Mouse (Mus musculus): ENCODE results near the gene Hemgn. TPM values are rescaled to one million over a fixed set of nuclear protein-coding genes. Genes with fewer than 3 reads are reported as not detected.

Gene Hemgn
- polyA plus RNA-seq, 1 experiment = not detected

DNA sequence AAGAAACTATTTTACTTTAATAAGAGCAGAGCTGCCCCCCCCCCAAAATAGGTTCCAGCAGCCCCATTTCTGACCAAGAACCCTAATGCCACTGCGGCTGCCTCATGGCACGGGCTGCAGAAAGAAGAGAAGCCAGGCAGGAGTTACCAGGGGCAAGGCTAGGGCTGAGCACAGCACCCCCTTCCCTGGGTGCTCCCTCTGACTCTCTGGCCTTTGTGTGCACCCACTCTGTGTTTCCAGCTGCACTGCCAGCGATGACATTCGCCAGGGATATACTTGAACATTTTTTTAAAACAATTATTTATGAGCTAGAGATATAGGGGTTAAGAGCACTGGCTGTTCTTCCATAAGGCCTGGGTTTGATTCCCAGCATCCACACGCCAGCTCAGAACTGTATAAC, 63.8 kb downstream of the Hemgn start:
- no peak overlapping the region for H3ac ChIP-seq (ENCODE audit: control insufficient read depth, insufficient read length, low read depth)
- H3K79me2 ChIP-seq (ENCODE audit: control insufficient read depth, insufficient read depth) = no peaks in the 10 kb centered on the region
- H3K27me3 ChIP-seq (ENCODE audit: control insufficient read depth, insufficient read depth, insufficient read length) = peaks cover 29% of the 10 kb centered on the region
- TF ChIP-seq MYOG (IDR thresholded peaks at IDR 0.05; ENCODE audit: control insufficient read depth, extremely low read depth, insufficient read length) (no peak), FOSL1 (IDR thresholded peaks at IDR 0.05; ENCODE audit: insufficient read depth, low read length, poor library complexity, severe bottlenecking) (no peak)
- no peaks in the 10 kb centered on the region for H3K79me3 ChIP-seq (ENCODE audit: low read depth)
- H3K4me3 ChIP-seq (ENCODE audit: insufficient read depth, poor library complexity, severe bottlenecking) = no peak overlapping the region
- H3K36me3 ChIP-seq (ENCODE audit: control insufficient read depth, insufficient read depth) = no peaks in the 10 kb centered on the region

- no peaks in the 10 kb centered on the region for H3K79me2 ChIP-seq (ENCODE audit: control insufficient read depth, insufficient read depth)
- H3K27me3 ChIP-seq (ENCODE audit: control insufficient read depth, insufficient read depth, insufficient read length) = peaks cover 30% of the 10 kb centered on the region
- H3K79me3 ChIP-seq (ENCODE audit: low read depth) = no peaks in the 10 kb centered on the region
- TF ChIP-seq MAX (IDR thresholded peaks at IDR 0.05) (no peak), MYOD1 (IDR thresholded peaks at IDR 0.05; ENCODE audit: control insufficient read depth, insufficient read length, low read depth) (no peak), FOSL1 (IDR thresholded peaks at IDR 0.05; ENCODE audit: insufficient read depth, low read length, poor library complexity, severe bottlenecking) (no peak), USF1 (IDR thresholded peaks at IDR 0.05; ENCODE audit: low read depth) (no peak), MYOG (IDR thresholded peaks at IDR 0.05; ENCODE audit: control insufficient read depth, extremely low read depth, insufficient read length) (no peak), CTCF (IDR thresholded peaks at IDR 0.05; ENCODE audit: control insufficient read depth, insufficient read depth, insufficient read length) (no peak), CEBPB (IDR thresholded peaks at IDR 0.05; ENCODE audit: low read depth) (no peak)
- H3K4me3 ChIP-seq (ENCODE audit: insufficient read depth, poor library complexity, severe bottlenecking) = no peak overlapping the region
- H3ac ChIP-seq (ENCODE audit: control insufficient read depth, insufficient read length, low read depth) = no peak overlapping the region
- no peaks in the 10 kb centered on the region for H3K36me3 ChIP-seq (ENCODE audit: control insufficient read depth, insufficient read depth)
Measured at GRCm38 (mm10) chr4:46348897-46349296, 64.4 kb downstream of the Hemgn start.

- no peaks in the 10 kb centered on the region for H3K79me3 ChIP-seq (ENCODE audit: low read depth)
- no peak for TF ChIP-seq MAX (IDR thresholded peaks at IDR 0.05)
- peaks cover 35% of the 10 kb centered on the region for H3K27me3 ChIP-seq (ENCODE audit: control insufficient read depth, insufficient read depth, insufficient read length)
- H3K79me2 ChIP-seq (ENCODE audit: control insufficient read depth, insufficient read depth) = no peaks in the 10 kb centered on the region
- no peak overlapping the region for H3K4me3 ChIP-seq (ENCODE audit: insufficient read depth, poor library complexity, severe bottlenecking)
- no peak overlapping the region for H3ac ChIP-seq (ENCODE audit: control insufficient read depth, insufficient read length, low read depth)
- H3K36me3 ChIP-seq (ENCODE audit: control insufficient read depth, insufficient read depth) = no peaks in the 10 kb centered on the region
Measured at GRCm38 (mm10) chr4:46347580-46348515, 65.5 kb downstream of the Hemgn start.

DNA sequence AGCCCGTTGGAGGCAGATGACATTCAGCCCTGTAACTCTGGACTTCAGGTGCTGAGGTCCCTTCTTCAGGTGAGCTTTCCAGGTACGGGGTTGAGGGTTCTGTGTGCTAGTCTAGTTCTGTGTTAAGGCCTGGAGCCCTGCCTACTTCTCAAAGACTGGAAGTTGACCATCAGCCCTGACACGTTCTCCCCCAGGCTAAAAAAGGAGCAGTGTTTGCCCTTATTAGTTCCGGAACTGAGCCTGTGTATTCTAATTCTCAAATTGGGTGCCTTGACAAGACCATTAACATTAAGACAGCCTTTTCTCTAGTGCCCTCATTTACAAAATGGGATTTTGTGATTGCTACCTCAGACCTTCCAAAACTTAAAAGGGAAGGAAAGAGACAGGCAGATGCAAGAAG, 66.2 kb downstream of the Hemgn start:
- Histone ChIP-seq H3K36me3 (ENCODE audit: control insufficient read depth, insufficient read depth) (no peaks in the 10 kb centered on the region), H3K4me3 (ENCODE audit: insufficient read depth, poor library complexity, severe bottlenecking) (no peak overlapping the region), H3K79me2 (ENCODE audit: control insufficient read depth, insufficient read depth) (no peaks in the 10 kb centered on the region), H3K79me3 (ENCODE audit: low read depth) (no peaks in the 10 kb centered on the region), H3K27me3 (ENCODE audit: control insufficient read depth, insufficient read depth, insufficient read length) (peaks cover 42% of the 10 kb centered on the region), H3ac (ENCODE audit: control insufficient read depth, insufficient read length, low read depth) (no peak overlapping the region)
- TF ChIP-seq MAX (IDR thresholded peaks at IDR 0.05) (no peak), CEBPB (IDR thresholded peaks at IDR 0.05; ENCODE audit: low read depth) (no peak), CTCF (IDR thresholded peaks at IDR 0.05; ENCODE audit: control insufficient read depth, insufficient read depth, insufficient read length) (no peak), FOSL1 (IDR thresholded peaks at IDR 0.05; ENCODE audit: insufficient read depth, low read length, poor library complexity, severe bottlenecking) (no peak), USF1 (IDR thresholded peaks at IDR 0.05; ENCODE audit: low read depth) (no peak), MYOG (IDR thresholded peaks at IDR 0.05; ENCODE audit: control insufficient read depth, extremely low read depth, insufficient read length) (no peak), MYOD1 (IDR thresholded peaks at IDR 0.05; ENCODE audit: control insufficient read depth, insufficient read length, low read depth) (no peak)

DNA sequence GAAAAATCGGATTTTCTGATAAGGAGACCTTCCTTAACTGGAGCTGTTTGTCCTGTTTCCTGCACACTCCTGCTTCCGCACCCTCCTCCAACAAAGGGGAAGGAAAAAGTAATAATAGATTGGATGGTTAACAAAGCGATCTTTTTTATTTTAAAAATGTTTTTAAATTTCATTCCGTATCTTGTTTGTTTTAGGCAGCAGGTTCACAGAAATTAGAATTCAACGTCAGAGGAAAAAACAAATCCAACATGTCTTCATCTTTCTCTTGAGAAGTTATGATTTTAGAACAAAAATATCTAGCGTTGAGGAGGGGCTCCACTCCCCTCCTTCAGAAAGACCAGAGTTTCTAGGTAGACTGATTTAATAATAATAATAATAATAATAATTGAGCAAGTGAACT, 67.1 kb downstream of the Hemgn start:
- Histone ChIP-seq H3K4me3 (ENCODE audit: insufficient read depth, poor library complexity, severe bottlenecking) (no peak overlapping the region), H3K79me3 (ENCODE audit: low read depth) (no peaks in the 10 kb centered on the region), H3K36me3 (ENCODE audit: control insufficient read depth, insufficient read depth) (no peaks in the 10 kb centered on the region), H3ac (ENCODE audit: control insufficient read depth, insufficient read length, low read depth) (no peak overlapping the region), H3K79me2 (ENCODE audit: control insufficient read depth, insufficient read depth) (no peaks in the 10 kb centered on the region), H3K27me3 (ENCODE audit: control insufficient read depth, insufficient read depth, insufficient read length) (peaks cover 42% of the 10 kb centered on the region)
- TF ChIP-seq MYOD1 (IDR thresholded peaks at IDR 0.05; ENCODE audit: control insufficient read depth, insufficient read length, low read depth) (no peak), CEBPB (IDR thresholded peaks at IDR 0.05; ENCODE audit: low read depth) (no peak), MAX (IDR thresholded peaks at IDR 0.05) (no peak), CTCF (IDR thresholded peaks at IDR 0.05; ENCODE audit: control insufficient read depth, insufficient read depth, insufficient read length) (no peak), USF1 (IDR thresholded peaks at IDR 0.05; ENCODE audit: low read depth) (no peak), MYOG (IDR thresholded peaks at IDR 0.05; ENCODE audit: control insufficient read depth, extremely low read depth, insufficient read length) (no peak), FOSL1 (IDR thresholded peaks at IDR 0.05; ENCODE audit: insufficient read depth, low read length, poor library complexity, severe bottlenecking) (no peak)

DNA sequence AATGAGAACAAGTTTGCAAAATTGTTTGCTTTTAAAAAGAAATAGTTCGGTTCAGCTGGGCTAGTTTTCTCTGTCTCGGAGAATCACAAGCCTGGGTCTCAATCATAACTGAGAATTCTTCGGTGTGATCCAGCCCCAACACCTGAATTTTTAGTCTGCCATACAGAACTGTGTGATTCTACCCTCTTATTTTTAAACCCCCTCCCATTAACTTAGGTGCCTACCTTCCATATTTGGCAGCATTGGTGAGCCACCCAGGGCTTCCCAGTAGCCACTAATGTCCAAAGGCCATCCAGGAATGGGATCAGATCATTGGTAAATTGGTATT, 67.6 kb downstream of the Hemgn start:
- Histone ChIP-seq H3K4me3 (ENCODE audit: insufficient read depth, poor library complexity, severe bottlenecking) (no peak overlapping the region), H3K36me3 (ENCODE audit: control insufficient read depth, insufficient read depth) (no peaks in the 10 kb centered on the region), H3K27me3 (ENCODE audit: control insufficient read depth, insufficient read depth, insufficient read length) (peaks cover 41% of the 10 kb centered on the region), H3K79me3 (ENCODE audit: low read depth) (no peaks in the 10 kb centered on the region), H3ac (ENCODE audit: control insufficient read depth, insufficient read length, low read depth) (no peak overlapping the region), H3K79me2 (ENCODE audit: control insufficient read depth, insufficient read depth) (no peaks in the 10 kb centered on the region)
- no peak for TF ChIP-seq CTCF (IDR thresholded peaks at IDR 0.05; ENCODE audit: control insufficient read depth, insufficient read depth, insufficient read length)
- TF ChIP-seq MAX (IDR thresholded peaks at IDR 0.05) = no peak
- no peak for TF ChIP-seq MYOD1 (IDR thresholded peaks at IDR 0.05; ENCODE audit: control insufficient read depth, insufficient read length, low read depth)
- no peak for TF ChIP-seq MYOG (IDR thresholded peaks at IDR 0.05; ENCODE audit: control insufficient read depth, extremely low read depth, insufficient read length)

Measured in C2C12 (cell line).